Mouse (Mus musculus): ENCODE measurements around the gene Rnf5. TPM values are rescaled to one million over a fixed set of nuclear protein-coding genes. Genes with fewer than 3 reads are reported as not detected.

The Rnf5 gene
- polyA plus RNA-seq, 1 experiment from 2014 or later = 84.9 TPM

DNA sequence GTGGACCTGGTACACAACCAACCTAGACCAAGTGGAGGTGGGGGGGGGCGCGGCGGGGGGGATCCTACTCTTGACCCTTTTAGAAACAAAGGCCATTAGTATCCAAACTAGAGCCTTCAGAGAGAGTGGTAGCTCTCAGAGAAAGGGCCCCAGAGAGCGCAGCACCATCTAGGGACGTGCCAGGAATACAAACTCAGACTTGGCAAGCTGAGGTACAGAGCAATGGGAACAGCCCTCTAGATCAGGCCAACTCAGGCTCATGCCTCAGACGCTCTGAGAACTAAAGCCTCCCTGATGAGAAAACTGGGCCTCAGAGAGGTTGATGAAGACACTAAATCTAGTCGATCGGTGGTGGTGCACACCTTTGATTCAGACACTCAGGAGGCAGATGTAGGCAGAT is 18.4 kb downstream of the Rnf5 start:
- H3K27me3 ChIP-seq (ENCODE audit: insufficient read depth, low read length) = no peaks in the 10 kb centered on the region
- H3K9me3 ChIP-seq (ENCODE audit: low read depth, low read length) = no peaks in the 10 kb centered on the region
- no peak for DNase-seq
- H3K27ac ChIP-seq (ENCODE audit: low read depth) = no peak overlapping the region
- H3K4me3 ChIP-seq (ENCODE audit: low read depth, low read length) = no peak overlapping the region
- WGBS = 89% methylated on average over 8 of the region's 8 CpGs
- no peak overlapping the region for H3K9ac ChIP-seq
- no peak overlapping the region for H3K4me2 ChIP-seq
- peaks cover 24% of the 10 kb centered on the region for H3K4me1 ChIP-seq (ENCODE audit: insufficient read depth)
- no peak for ATAC-seq (ENCODE audit: insufficient read depth)
- H3K36me3 ChIP-seq (ENCODE audit: insufficient read depth) = no peaks in the 10 kb centered on the region
- TF ChIP-seq CTCF (IDR thresholded peaks at IDR 0.05; ENCODE audit: low read depth) = no peak

DNA sequence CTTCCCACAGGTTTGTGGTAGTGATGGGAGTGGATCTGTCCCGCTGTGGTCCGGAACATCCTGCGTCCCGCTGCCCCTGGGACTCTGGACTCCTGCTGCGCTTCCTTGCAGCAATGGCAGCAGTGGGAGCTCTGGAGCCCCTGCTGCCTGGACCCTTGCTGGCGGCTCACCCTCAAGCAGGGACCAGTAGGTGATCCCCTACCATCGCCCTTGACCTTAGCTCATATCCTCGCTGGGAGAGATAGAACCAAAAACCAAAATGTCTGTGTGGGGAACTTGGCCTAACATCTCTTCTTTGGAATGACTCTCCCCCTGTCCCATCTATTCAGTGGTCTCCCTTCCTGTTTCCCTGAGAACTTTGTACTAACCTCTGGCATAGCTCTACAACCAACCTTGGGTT is 19.7 kb downstream of the Rnf5 start:
- no peak overlapping the region for H3K27ac ChIP-seq (ENCODE audit: low read depth)
- no peaks in the 10 kb centered on the region for H3K36me3 ChIP-seq (ENCODE audit: insufficient read depth)
- no peak for DNase-seq
- H3K4me1 ChIP-seq (ENCODE audit: insufficient read depth) = peaks cover 14% of the 10 kb centered on the region; the same call in 1 of the 2 replicates
- no peaks in the 10 kb centered on the region for H3K9me3 ChIP-seq (ENCODE audit: low read depth, low read length)
- H3K9ac ChIP-seq = no peak overlapping the region
- H3K4me2 ChIP-seq = no peak overlapping the region
- no peak overlapping the region for H3K4me3 ChIP-seq (ENCODE audit: low read depth, low read length)
- no peak for ATAC-seq (ENCODE audit: insufficient read depth)
- no peak for TF ChIP-seq CTCF (IDR thresholded peaks at IDR 0.05; ENCODE audit: low read depth)
- no peaks in the 10 kb centered on the region for H3K27me3 ChIP-seq (ENCODE audit: insufficient read depth, low read length)
- 84% methylated on average over 8 of the region's 8 CpGs for WGBS

DNA sequence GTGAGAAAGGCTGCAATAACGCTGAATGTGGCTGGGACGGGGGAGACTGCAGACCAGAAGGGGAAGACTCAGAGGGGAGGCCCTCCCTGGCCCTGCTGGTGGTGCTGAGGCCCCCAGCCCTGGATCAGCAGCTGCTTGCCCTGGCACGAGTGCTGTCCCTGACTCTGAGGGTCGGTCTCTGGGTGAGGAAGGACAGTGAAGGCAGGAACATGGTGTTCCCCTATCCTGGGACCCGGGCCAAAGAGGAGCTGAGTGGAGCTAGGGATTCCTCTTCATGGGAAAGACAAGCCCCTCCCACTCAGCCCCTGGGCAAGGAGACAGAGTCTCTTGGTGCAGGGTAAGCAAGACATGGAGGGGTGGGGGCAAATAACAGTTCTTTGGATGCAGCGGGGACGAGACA is 20.1 kb downstream of the Rnf5 start:
- H3K4me2 ChIP-seq = no peak overlapping the region
- no peaks in the 10 kb centered on the region for H3K9me3 ChIP-seq (ENCODE audit: low read depth, low read length)

DNA sequence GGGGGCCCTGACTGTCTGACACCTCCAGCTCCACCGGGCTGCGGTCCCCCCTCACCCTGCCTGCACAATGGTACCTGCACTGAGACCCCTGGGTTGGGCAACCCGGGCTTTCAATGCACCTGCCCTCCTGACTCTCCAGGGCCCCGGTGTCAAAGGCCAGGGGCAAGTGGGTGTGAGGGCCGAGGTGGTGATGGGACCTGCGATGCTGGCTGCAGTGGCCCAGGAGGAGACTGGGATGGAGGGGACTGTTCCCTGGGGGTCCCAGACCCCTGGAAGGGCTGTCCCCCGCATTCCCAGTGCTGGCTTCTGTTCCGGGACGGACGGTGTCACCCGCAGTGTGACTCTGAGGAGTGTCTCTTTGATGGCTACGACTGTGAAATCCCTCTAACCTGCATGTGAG is 21.0 kb downstream of the Rnf5 start:
- no peak for TF ChIP-seq CTCF (IDR thresholded peaks at IDR 0.05; ENCODE audit: low read depth)
- DNase-seq (no peak), ATAC-seq (ENCODE audit: insufficient read depth) (no peak)
- WGBS = 79% methylated on average over 12 of the region's 12 CpGs
- H3K4me2 ChIP-seq = no peak overlapping the region
- H3K27me3 ChIP-seq (ENCODE audit: insufficient read depth, low read length) = no peaks in the 10 kb centered on the region
- H3K9ac ChIP-seq = no peak overlapping the region
- no peak overlapping the region for H3K4me3 ChIP-seq (ENCODE audit: low read depth, low read length)
- H3K36me3 ChIP-seq (ENCODE audit: insufficient read depth) = no peaks in the 10 kb centered on the region
- no peaks in the 10 kb centered on the region for H3K9me3 ChIP-seq (ENCODE audit: low read depth, low read length)
- H3K4me1 ChIP-seq (ENCODE audit: insufficient read depth) = 0 out of 2 replicates have a peak, but pooled peaks cover 9% of the 10 kb centered on the region
- no peak overlapping the region for H3K27ac ChIP-seq (ENCODE audit: low read depth)

More for the DNA sequence above, 20.1 kb downstream of the Rnf5 start:
- Histone ChIP-seq H3K4me3 (ENCODE audit: low read depth, low read length) (no peak overlapping the region), H3K9ac (no peak overlapping the region), H3K36me3 (ENCODE audit: insufficient read depth) (no peaks in the 10 kb centered on the region), H3K4me1 (ENCODE audit: insufficient read depth) (peaks cover 14% of the 10 kb centered on the region; the same call in 1 of the 2 replicates), H3K27ac (ENCODE audit: low read depth) (no peak overlapping the region), H3K27me3 (ENCODE audit: insufficient read depth, low read length) (no peaks in the 10 kb centered on the region)
- ATAC-seq (ENCODE audit: insufficient read depth) (no peak), DNase-seq (no peak)
- TF ChIP-seq CTCF (IDR thresholded peaks at IDR 0.05; ENCODE audit: low read depth) = no peak
- WGBS = 56% methylated on average over 7 of the region's 7 CpGs

DNA sequence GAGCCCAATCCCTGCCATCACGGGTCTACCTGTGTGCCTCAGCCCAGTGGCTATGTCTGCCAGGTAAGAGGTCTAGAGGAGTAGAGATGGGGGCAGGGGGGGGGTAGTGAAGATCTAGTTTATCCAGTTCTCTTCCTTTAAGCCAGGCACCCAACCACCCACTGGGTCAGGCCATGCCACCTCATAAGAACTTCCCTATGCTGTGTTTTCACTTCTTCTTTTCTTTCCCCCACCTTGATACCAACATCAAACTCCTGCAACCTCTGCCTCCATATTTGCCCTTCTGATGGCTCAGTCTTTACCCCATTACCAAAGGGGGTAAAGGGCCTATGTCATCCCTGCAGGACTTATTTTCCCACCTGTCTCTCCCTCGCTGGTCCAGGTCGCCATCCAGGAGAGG is 25.4 kb downstream of the Rnf5 start:
- no peak for DNase-seq
- no peaks in the 10 kb centered on the region for H3K4me1 ChIP-seq (ENCODE audit: insufficient read depth)
- no peaks in the 10 kb centered on the region for H3K27me3 ChIP-seq (ENCODE audit: insufficient read depth, low read length)
- H3K9me3 ChIP-seq (ENCODE audit: low read depth, low read length) = no peaks in the 10 kb centered on the region
- no peak for ATAC-seq (ENCODE audit: insufficient read depth)
- no peak overlapping the region for H3K4me3 ChIP-seq (ENCODE audit: low read depth, low read length)
- H3K27ac ChIP-seq (ENCODE audit: low read depth) = no peak overlapping the region
- 0 out of 2 replicates have a peak, but pooled peaks cover 3% of the 10 kb centered on the region for H3K36me3 ChIP-seq (ENCODE audit: insufficient read depth)
- TF ChIP-seq CTCF (IDR thresholded peaks at IDR 0.05; ENCODE audit: low read depth) = no peak
- no peak overlapping the region for H3K4me2 ChIP-seq
- 90% methylated on average over 3 of the region's 3 CpGs for WGBS
- no peak overlapping the region for H3K9ac ChIP-seq

DNA sequence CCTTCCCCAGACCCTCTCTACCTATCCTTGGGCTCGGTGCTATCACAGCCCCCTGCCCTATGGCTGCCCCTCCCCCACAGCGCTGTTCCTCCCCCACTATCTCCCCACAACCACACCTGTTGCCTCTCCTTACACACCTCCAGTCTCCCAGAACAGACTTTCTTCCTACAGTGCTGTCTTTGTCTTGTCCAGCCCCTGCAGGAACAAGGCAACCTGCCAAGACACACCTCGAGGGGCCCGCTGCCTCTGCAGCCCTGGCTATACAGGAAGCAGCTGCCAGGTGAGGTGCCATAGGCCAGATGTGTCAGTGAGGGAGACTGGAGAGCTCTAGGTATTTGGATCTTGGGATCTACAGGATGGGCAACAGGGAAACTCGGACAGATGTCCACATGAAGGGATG is 26.9 kb downstream of the Rnf5 start:
- ATAC-seq (ENCODE audit: insufficient read depth) (no peak), DNase-seq (peak; percentile 31)
- TF ChIP-seq CTCF (IDR thresholded peaks at IDR 0.05; ENCODE audit: low read depth) = no peak
- H3K4me3 ChIP-seq (ENCODE audit: low read depth, low read length) = no peak overlapping the region
- no peak overlapping the region for H3K27ac ChIP-seq (ENCODE audit: low read depth)
- H3K9ac ChIP-seq = no peak overlapping the region
- H3K36me3 ChIP-seq (ENCODE audit: insufficient read depth) = 0 out of 2 replicates have a peak, but pooled peaks cover 3% of the 10 kb centered on the region
- no peaks in the 10 kb centered on the region for H3K9me3 ChIP-seq (ENCODE audit: low read depth, low read length)
- H3K27me3 ChIP-seq (ENCODE audit: insufficient read depth, low read length) = no peaks in the 10 kb centered on the region
- H3K4me2 ChIP-seq = no peak overlapping the region
- 47% methylated on average over 5 of the region's 5 CpGs for WGBS
- H3K4me1 ChIP-seq (ENCODE audit: insufficient read depth) = no peaks in the 10 kb centered on the region

DNA sequence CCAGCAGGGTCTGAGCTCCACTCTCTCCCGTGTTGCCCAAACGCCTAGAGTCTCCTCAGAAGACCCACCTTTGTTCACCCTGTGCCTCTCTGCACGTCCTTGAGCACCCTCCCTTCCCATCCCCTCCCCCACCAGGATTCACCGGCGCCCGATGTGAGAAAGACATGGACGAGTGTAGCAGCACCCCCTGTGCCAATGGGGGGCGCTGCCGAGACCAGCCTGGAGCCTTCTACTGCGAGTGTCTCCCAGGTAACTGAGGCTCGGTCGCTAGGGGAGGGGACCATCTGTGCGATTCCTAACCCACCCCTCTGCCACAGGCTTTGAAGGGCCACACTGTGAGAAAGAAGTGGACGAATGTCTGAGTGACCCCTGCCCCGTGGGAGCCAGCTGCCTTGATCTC is 31.1 kb downstream of the Rnf5 start:
- 14% methylated on average over 15 of the region's 15 CpGs for WGBS
- H3K4me3 ChIP-seq (ENCODE audit: low read depth, low read length) = no peak overlapping the region
- H3K9ac ChIP-seq = no peak overlapping the region; the same call in 1 of the 2 replicates
- H3K27me3 ChIP-seq (ENCODE audit: insufficient read depth, low read length) = no peaks in the 10 kb centered on the region
- TF ChIP-seq CTCF (IDR thresholded peaks at IDR 0.05; ENCODE audit: low read depth) = peak; percentile 35
- no peak for DNase-seq
- no peak overlapping the region for H3K27ac ChIP-seq (ENCODE audit: low read depth)
- no peak overlapping the region for H3K4me2 ChIP-seq
- H3K36me3 ChIP-seq (ENCODE audit: insufficient read depth) = 0 out of 2 replicates have a peak, but pooled peaks cover 2% of the 10 kb centered on the region
- no peak for ATAC-seq (ENCODE audit: insufficient read depth)
- no peaks in the 10 kb centered on the region for H3K4me1 ChIP-seq (ENCODE audit: insufficient read depth)
- no peaks in the 10 kb centered on the region for H3K9me3 ChIP-seq (ENCODE audit: low read depth, low read length)

DNA sequence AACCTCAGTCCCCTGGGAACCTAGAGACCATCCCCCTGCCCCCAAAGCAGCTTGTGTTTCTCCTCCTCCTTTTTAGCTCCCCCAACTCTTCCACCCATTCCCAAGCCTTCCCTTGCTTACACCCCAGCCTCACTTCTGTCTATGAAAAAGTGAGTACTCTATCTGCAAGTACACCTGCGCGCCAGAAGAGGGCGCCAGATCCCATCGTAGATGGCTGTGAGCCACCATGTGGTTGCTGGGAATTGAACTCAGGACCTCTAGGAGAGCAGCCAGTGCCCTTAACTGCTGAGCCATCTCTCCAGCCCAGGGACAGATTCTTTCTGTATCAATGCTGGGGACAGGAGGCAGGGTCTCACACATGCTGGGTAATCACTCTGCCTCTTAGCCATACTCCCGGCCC is 31.6 kb downstream of the Rnf5 start:
- Histone ChIP-seq H3K4me3 (ENCODE audit: low read depth, low read length) (no peak overlapping the region), H3K27ac (ENCODE audit: low read depth) (no peak overlapping the region), H3K27me3 (ENCODE audit: insufficient read depth, low read length) (no peaks in the 10 kb centered on the region), H3K9ac (no peak overlapping the region), H3K4me1 (ENCODE audit: insufficient read depth) (no peaks in the 10 kb centered on the region), H3K4me2 (no peak overlapping the region), H3K36me3 (ENCODE audit: insufficient read depth) (no peaks in the 10 kb centered on the region), H3K9me3 (ENCODE audit: low read depth, low read length) (no peaks in the 10 kb centered on the region)
- ATAC-seq (ENCODE audit: insufficient read depth) (no peak), DNase-seq (peak; percentile 19)
- 16% methylated on average over 5 of the region's 5 CpGs for WGBS
- TF ChIP-seq CTCF (IDR thresholded peaks at IDR 0.05; ENCODE audit: low read depth) = peak; percentile 69

Data from lung, embryonic 14.5 days (tissue).